In the genomic region with DNA sequence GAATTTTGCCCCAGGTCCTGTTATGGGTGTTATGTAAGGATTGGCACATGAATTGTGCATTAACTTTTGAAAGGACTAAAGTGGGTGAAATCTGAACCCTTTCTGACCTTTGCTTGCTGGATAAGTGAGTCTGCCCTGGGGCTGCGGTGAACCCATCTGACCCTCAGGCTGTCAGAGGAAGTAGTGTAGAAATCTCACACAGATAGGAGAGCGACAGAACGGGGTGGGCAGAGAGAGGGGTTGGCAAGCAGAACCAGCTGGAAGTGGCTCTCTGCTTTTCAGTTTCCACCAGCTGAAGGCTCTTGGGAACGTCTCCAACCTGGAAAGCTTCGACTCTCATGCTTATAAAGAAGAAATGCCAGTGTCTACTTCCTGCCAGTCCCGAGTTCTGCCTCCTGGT, we compare ENCODE assay signal across 9 mouse cellular contexts. TPM values are rescaled to one million over a fixed set of nuclear protein-coding genes. Genes with fewer than 3 reads are reported as not detected.
DNase-seq lines count a peak whose midpoint lies in the region.
"Had no signal": no experiment of that assay in that cellular context is flagged by ENCODE, and none has a peak within 500 bp of the region (broad histone marks: within the 10 kb centered on the region; RNA-seq: fewer than 3 reads in every experiment).

No protein-coding gene starts in this region.

- intact Hi-C loops in left cerebral cortex, postnatal 10 days (cut with DNase I): loop anchor here (5.0 to 10.0 kb wide), 2 partner anchors 168 to 790 kb away; no protein-coding TSS in a partner anchor

- DNase-seq in embryo, embryonic 10.5 days (ENCODE audit: low spot score): peak; percentile 27
- DNase-seq in embryo, embryonic 11 days: no peak
- DNase-seq in left cerebral cortex, postnatal 10 days (ENCODE audit: extremely low spot score in 1 of 2, low spot score in 2 of 2): peak; percentile 46 to 83
- no peak for DNase-seq in left cerebral cortex, adult 11 months (ENCODE audit: low spot score)
- DNase-seq in kidney, postnatal 36 days: peak; percentile 56 to 70
- DNase-seq in right cerebral cortex, adult 18-20 months: peak; percentile 34
- no peak for DNase-seq in MN1 (ENCODE audit: low spot score)
- DNase-seq in adrenal gland, adult 18-20 months (ENCODE audit: low spot score in 2 of 2): no peak
- DNase-seq: heart, postnatal 4 days had no signal

RNA-seq across cellular contexts. Expression of gene Il9, which starts 4.8 kb away (rescaled TPM):
- not detected for total RNA-seq in left cerebral cortex, postnatal 10 days (2021)
- not detected for total RNA-seq in adrenal gland, adult 18-20 months (2021)
- total RNA-seq: heart, postnatal 4 days had no signal

RNA-seq across cellular contexts. Expression of gene Slc25a48, which starts 39.1 kb away (rescaled TPM):
- total RNA-seq in left cerebral cortex, postnatal 10 days (2021): under 1 TPM in 1 of 2 experiments, not detected in 1; 0.10 TPM
- 1 to 10 TPM; 2.4 to 5.9 TPM for total RNA-seq in adrenal gland, adult 18-20 months (2021)

RNA-seq across cellular contexts. Expression of gene Fbxl21, which starts 45.0 kb away (rescaled TPM):
- 1 to 10 TPM; 3.8 to 4.2 TPM for total RNA-seq in left cerebral cortex, postnatal 10 days (2021)
- total RNA-seq in adrenal gland, adult 18-20 months (2021): 1 to 10 TPM; 2.8 to 5.4 TPM

RNA-seq across cellular contexts. Expression of gene Gm3045, which starts 50.9 kb away (rescaled TPM):
- not detected for total RNA-seq in left cerebral cortex, postnatal 10 days (2021)
- total RNA-seq in adrenal gland, adult 18-20 months (2021): not detected
- total RNA-seq: heart, postnatal 4 days had no signal

Comparison
In these comparisons a context has a peak if more than half of its experiments do, and no peak if none do; other contexts are left out.
1. DNase-seq: peak in embryo, embryonic 10.5 days (single experiment), left cerebral cortex, postnatal 10 days (2 of 2), kidney, postnatal 36 days (2 of 2) and right cerebral cortex, adult 18-20 months (single experiment); none in embryo, embryonic 11 days (single experiment), left cerebral cortex, adult 11 months (single experiment), MN1 (single experiment) and adrenal gland, adult 18-20 months (0 of 2).